Mouse (Mus musculus): Measurements from ENCODE around the gene A030003K21Rik.
A peak's percentile ranks its signal among the peaks of the same experiment; 100 is the strongest.

Gene A030003K21Rik

DNA sequence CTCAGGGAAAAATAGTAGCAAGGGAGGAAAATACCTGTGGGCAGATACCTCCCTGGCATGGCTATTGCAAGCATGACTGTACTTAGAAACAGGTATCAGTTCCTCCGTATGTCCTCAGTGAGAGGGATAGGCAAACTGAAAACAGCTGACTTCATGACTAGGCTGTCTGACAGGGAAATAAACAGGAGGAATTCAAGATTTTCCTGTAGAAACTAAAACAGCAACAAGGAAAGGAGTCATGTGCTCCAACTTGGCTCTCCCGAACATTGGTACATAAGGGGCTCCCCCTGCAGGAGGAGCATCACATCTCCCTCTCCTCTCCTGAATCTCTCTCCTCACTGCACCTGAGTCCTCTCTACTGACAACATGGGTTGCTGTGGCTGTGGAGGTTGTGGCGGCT, 30.2 kb downstream of the A030003K21Rik start, which contains the start of gene A030005L19Rik:
A030005L19Rik (plus strand) TSS at position 301 of the 400 bp plus-strand sequence.
- DNase-seq (ENCODE audit: low spot score in 2 of 2): peak in 1 of 2 experiments; percentile 5

GRCm38 (mm10) chr1:82905886-82906285, 37.3 kb downstream of the A030003K21Rik start:
- no peak for DNase-seq (ENCODE audit: low spot score in 2 of 2)

GRCm38 (mm10) chr1:82901201-82901600, 42.0 kb downstream of the A030003K21Rik start:
- no peak for DNase-seq (ENCODE audit: low spot score in 2 of 2)

DNA sequence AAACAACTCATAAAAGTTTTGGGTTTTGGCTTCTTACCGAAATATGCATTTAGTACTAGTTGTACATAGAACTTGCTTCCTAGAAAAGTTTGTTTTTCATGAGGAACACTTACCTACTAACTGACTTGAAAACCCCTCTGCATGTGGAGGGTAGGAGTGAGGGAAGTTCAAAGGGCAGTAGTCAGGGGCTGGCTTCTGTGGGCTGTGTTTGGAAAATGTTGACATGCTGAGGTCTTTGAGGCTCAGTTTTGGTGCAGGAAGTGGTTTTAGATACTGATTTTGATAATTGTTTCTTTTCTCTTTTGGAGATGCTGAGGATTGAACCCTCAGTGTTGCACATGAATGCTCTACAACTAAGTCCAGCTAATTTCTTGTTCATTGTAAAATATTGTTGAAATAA, 42.6 kb downstream of the A030003K21Rik start:
- no peak for DNase-seq (ENCODE audit: low spot score in 2 of 2)

- no peak for DNase-seq (ENCODE audit: low spot score in 2 of 2)
These were observed 49.9 kb downstream of the A030003K21Rik start for GRCm38 (mm10) chr1:82893269-82893668.
